Mouse (Mus musculus): ENCODE results near the gene Lrp6. TPM values are rescaled to one million over a fixed set of nuclear protein-coding genes. Genes with fewer than 3 reads are reported as not detected.

Lrp6 gene
- total RNA-seq, 2 experiments from 2014 or later = 53.4 to 57.0 TPM

- intact Hi-C loops (cut with DNase I) = no loop called here
- no peak for DNase-seq
Measured at GRCm38 (mm10) chr6:134537461-134538117, 29.2 kb downstream of the Lrp6 start.

- DNase-seq = no peak
- intact Hi-C loops (cut with DNase I) = no loop called here
Measured at GRCm38 (mm10) chr6:134535169-134535568, 31.6 kb downstream of the Lrp6 start.

- DNase-seq = no peak
- intact Hi-C loops (cut with DNase I) = no loop called here
Measured at GRCm38 (mm10) chr6:134533021-134533420, 33.7 kb downstream of the Lrp6 start.

- DNase-seq = no peak
- intact Hi-C loops (cut with DNase I) = no loop called here
Measured at GRCm38 (mm10) chr6:134531950-134532349, 34.8 kb downstream of the Lrp6 start.

- intact Hi-C loops (cut with DNase I) = loop anchor here (5.0 kb wide), 1 partner anchor 38 kb away; the partner anchor contains the start of gene Lrp6
- no peak for DNase-seq
Measured at GRCm38 (mm10) chr6:134529340-134529739, 37.4 kb downstream of the Lrp6 start.

- DNase-seq = no peak
- intact Hi-C loops (cut with DNase I) = loop anchor here (5.0 kb wide), 1 partner anchor 39 kb away; the partner anchor contains the start of gene Lrp6
Measured at GRCm38 (mm10) chr6:134528396-134528795, 38.4 kb downstream of the Lrp6 start.

GRCm38 (mm10) chr6:134527596-134528128 lies 39.1 kb downstream of the Lrp6 start:
- intact Hi-C loops (cut with DNase I) = loop anchor here (5.0 kb wide), 1 partner anchor 40 kb away; the partner anchor contains the start of gene Lrp6
- no peak for DNase-seq

DNA sequence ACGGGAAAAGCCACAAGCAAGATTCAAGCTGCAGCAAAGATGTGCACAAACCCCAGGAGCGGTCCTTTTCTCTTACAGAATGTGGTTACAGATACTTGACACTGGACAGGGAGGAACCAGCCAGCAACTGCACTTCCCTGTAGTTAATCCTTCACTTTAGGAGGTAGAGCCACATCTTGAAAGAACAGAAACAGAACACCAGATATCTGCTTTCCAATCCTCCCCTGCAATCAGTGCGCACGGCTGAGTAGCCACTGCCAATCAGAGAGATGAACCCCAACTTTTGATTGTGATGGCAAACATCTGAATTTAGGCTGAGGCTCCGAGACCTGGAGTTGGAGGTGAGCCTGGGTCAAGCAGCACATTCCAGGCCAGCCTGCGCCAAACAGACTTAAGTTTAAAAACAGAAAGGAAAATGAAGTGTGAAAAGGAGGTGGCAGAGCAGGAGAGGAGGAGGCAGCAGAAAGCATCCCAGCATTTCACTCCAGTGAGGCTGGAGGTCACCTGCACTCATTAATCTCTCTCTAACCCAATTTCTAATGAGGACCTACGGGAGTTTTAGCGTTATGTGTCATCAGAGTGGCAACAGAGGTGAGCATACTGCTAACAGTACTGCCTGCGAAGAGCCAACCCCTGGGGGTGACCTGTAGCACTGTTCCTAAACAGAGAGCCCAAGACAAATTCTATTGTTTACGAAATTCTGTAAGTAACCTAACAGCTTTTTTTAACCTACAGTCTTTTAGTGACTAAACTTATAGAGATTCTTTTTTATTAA lies 39.8 kb downstream of the Lrp6 start:
- intact Hi-C loops (cut with DNase I) = loop anchor here (5.0 kb wide), 1 partner anchor 40 kb away; the partner anchor contains the start of gene Lrp6
- no peak for DNase-seq

- intact Hi-C loops (cut with DNase I) = loop anchor here (5.0 kb wide), 1 partner anchor 41 kb away; the partner anchor contains the start of gene Lrp6
- DNase-seq = no peak
Measured at GRCm38 (mm10) chr6:134526275-134526674, 40.5 kb downstream of the Lrp6 start.

DNA sequence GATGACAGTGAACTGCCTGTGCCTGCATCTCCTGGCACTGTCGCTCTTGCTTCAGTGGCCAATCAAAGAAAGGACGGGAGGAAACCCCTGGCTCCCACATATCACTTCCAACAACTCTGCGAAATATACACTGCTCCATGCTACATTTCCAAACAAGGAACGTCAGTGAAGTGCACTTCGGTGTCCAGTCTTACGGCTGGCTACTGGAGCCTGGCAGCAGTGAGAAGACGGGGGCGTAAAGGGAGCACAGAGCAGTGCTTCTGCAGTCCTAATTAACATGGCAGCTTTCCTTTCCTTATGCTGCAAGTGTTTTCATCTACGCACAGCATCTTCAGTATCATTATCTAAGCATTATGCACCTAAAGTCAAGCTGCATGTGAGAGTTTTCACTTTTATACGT lies 45.4 kb downstream of the Lrp6 start:
- DNase-seq = no peak
- intact Hi-C loops (cut with DNase I) = no loop called here

- intact Hi-C loops (cut with DNase I) = no loop called here
- DNase-seq = no peak
Measured at GRCm38 (mm10) chr6:134520821-134521220, 45.9 kb downstream of the Lrp6 start.

DNA sequence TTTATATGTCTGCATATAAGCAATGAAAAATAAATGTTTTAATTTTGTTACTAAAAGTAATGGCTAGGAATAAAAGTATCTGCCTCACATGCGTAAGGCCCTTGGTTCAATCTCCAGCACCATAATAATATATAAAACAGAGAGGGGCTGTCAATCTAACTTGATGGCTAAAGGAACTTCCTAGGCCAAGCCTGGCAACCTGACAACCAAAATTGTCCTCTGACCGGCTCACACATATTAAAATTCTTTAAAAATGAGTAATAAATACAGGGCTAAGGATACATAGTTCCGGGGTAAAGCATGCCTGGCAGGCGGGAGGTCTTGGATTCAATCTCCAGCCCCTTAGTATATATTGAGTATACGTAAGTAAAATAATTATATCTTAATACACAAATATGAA lies 48.3 kb downstream of the Lrp6 start:
- intact Hi-C loops (cut with DNase I) = no loop called here

DNA sequence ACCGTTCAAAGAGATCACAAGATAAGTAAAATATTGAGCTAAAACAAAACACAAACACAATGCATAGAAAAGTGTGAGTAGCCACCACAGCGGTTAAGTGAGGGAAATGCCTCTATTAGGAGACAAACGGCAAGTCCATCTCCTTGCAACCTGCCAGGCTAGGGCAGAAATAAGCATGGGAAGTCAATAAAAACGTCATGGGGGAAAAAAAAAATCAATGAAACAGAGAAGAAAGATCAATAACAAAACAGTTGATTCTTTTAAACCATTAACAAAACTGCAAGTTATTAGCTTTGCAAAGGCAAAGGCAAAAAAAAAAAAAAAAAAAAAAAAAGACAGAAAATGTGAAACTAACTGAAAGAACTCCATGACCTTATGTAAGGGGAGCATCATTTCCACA lies 49.6 kb downstream of the Lrp6 start:
- intact Hi-C loops (cut with DNase I) = no loop called here
- no peak for DNase-seq

More for the DNA sequence above, 48.3 kb downstream of the Lrp6 start:
- no peak for DNase-seq

DNA sequence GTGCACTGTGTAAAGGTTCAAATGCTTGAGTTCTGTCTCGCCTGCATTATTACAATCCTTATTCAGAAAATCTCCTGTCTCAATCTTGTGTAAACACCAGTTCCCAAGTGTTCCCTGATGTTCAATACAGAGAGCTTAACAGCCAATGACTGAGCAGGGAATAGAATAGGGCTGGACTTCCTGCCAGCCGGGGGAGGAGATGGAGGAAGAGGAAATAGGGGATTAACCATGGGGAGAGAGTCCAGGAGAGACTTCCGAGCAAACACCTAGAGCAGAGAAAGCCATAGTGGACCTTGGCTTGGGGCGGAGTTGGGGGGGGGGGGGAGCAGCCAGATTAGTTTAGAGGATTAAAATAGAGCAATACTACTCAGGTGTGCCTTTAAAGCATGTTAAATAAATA lies 51.3 kb downstream of the Lrp6 start:
- intact Hi-C loops (cut with DNase I) = no loop called here

DNA sequence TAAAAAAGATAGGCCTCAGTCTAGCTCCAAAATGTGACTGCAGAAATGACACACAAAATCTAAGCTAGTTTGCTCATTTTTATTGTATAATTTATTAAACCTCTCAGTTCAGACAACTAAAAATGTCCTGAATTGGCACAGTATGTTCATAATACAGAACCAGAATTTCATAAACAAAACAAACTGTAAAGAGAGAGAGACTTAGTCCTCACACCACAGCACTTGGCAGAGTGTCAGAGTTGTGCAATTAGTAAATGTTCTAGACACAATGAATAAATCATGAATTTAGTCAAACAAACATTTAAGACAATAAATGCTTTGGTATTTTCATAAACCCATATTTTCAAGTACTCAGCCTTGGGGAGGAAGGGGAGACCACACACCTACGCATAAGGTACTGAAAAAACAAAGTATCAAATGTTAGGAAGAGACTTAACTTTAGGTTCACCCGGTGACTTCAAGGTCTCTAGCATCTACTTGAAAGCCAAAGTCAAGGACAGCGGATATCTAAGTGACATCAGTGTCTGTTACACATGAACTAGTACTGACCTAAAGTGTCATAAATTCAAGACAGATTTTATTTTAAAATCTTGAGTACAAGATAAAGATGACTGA lies 52.8 kb downstream of the Lrp6 start:
- intact Hi-C loops (cut with DNase I) = no loop called here
- no peak for DNase-seq

More for the DNA sequence above, 51.3 kb downstream of the Lrp6 start:
- DNase-seq = no peak

GRCm38 (mm10) chr6:134513011-134513410 lies 53.8 kb downstream of the Lrp6 start:
- DNase-seq = peak in 1 of 2 experiments; percentile 21
- intact Hi-C loops (cut with DNase I) = no loop called here

- no peak for DNase-seq
- intact Hi-C loops (cut with DNase I) = no loop called here
Measured at GRCm38 (mm10) chr6:134512478-134512877, 54.3 kb downstream of the Lrp6 start.

DNA sequence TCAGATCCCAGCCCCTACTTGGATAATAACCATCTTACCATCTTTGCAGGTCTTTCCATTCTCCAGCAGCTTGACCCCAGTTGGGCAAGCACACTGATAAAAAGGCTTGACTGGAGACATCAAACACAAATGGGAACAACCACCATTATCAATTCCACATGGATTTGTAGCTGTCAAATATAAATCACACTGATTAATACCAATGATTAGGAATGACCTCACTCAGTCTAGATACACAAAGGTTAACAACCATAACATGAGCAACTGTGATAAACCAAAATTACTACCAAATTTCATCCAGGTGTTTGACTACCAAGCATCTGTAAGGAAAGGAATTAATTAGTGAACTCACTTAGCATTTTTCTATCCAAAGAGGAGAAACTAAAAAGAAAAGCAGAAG lies 55.6 kb downstream of the Lrp6 start:
- intact Hi-C loops (cut with DNase I) = no loop called here
- DNase-seq = no peak

DNA sequence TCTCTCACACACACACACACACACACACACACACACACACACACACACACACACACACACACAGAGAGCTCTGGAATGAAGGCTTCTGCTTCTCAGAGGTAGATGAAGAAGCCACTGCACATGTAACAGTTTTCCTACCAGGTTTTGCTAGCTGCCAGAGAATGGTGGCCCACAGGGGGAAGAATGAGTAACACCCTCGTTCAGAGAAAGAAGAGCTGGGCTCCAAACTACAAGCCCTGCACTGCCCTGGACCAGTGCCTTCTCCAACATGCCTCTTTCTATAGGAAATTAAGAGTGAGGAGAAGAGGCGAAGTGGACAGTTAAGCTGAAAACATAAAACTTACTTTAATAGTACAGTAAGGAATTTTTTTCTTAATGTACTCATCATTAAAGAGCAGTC lies 56.5 kb downstream of the Lrp6 start:
- intact Hi-C loops (cut with DNase I) = no loop called here
- no peak for DNase-seq

GRCm38 (mm10) chr6:134509731-134510226 lies 57.0 kb downstream of the Lrp6 start:
- intact Hi-C loops (cut with DNase I) = no loop called here
- no peak for DNase-seq

DNA sequence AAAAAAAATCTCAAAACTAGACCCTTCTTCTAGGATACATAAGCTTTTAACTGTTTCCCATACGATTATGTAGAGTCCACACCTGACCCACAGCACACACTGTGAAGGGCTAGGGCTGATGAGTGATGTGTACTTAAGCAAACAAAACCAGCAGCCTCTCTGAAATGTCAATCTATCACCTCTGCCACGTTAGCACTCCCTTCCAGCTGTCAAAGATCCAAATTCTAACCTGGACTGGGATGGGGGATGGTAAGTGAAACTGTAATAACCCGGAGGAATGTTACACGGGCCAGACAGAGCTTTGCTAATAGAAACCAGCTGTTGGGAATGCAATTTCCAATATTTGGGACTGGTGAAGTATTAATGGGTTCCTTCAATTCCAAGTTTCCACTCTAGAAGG lies 61.9 kb downstream of the Lrp6 start:
- intact Hi-C loops (cut with DNase I) = no loop called here
- DNase-seq = peak; percentile 36 to 43
